Mouse (Mus musculus) neural tube, embryonic 12.5 days (tissue): ENCODE measurements at regions not wholly inside any gene's neighbourhood (a gene's known extent, or its start where the extent isn't known, plus 50 kb on each side); places are given as distances from the start of the nearest gene placed in this dataset.

Experiments used
- ATAC-seq: fragments of 200-750 bp; cut with Nextera tagmentation; 2 replicates; pipeline ENCODE4 v1.8.0; 2017; ENCODE audit warnings: low read depth, mild to moderate bottlenecking, moderate TSS enrichment, moderate library complexity; ENCODE audit not compliant: low FRiP score
- H3K27ac ChIP-seq: fragments of 300-500 bp; sonication (generic); 2 replicates; pipeline ENCODE4 v1.5.1; 2016
- H3K27me3 ChIP-seq: fragments of 300-500 bp; sonication (generic); replicated peaks from 2 replicates; pipeline ENCODE4 v1.6.1; 2016; ENCODE audit warnings: mild to moderate bottlenecking
- H3K36me3 ChIP-seq: fragments of 300-500 bp; sonication (generic); 2 replicates; pipeline ENCODE4 v1.6.1; 2016; ENCODE audit warnings: mild to moderate bottlenecking
- H3K4me1 ChIP-seq: fragments of 300-500 bp; sonication (generic); 2 replicates; pipeline ENCODE4 v1.6.1; 2016
- H3K4me2 ChIP-seq: fragments of 300-500 bp; sonication (generic); replicated peaks from 2 replicates; pipeline ENCODE4 v1.6.1; 2016; ENCODE audit warnings: mild to moderate bottlenecking
- H3K4me3 ChIP-seq: fragments of 300-500 bp; sonication (generic); 2 replicates; pipeline ENCODE4 v1.5.1; 2016
- H3K9ac ChIP-seq: fragments of 300-500 bp; sonication (generic); 2 replicates; pipeline ENCODE4 v1.6.1; 2016; ENCODE audit warnings: mild to moderate bottlenecking
- H3K9me3 ChIP-seq: fragments of 300-500 bp; sonication (generic); 2 replicates; pipeline ENCODE4 v1.6.1; 2016; ENCODE audit warnings: mild to moderate bottlenecking
- WGBS: fragments of 180-500 bp; shearing (Covaris S2); methylation state at CpG from one replicate; pipeline ENCODE4 v1.1.7; 2016; 5-methylcytosine and 5-hydroxymethylcytosine counted together

- H3K4me3 ChIP-seq = no peak overlapping the region
- H3K4me2 ChIP-seq = no peak overlapping the region
- H3K27me3 ChIP-seq = no peaks in the 10 kb centered on the region
- H3K9me3 ChIP-seq = no peaks in the 10 kb centered on the region
- H3K36me3 ChIP-seq = no peaks in the 10 kb centered on the region
- WGBS = 83% methylated on average over 5 of the region's 5 CpGs
- no peaks in the 10 kb centered on the region for H3K4me1 ChIP-seq
- H3K9ac ChIP-seq = no peak overlapping the region
- H3K27ac ChIP-seq = no peak overlapping the region
- no peak for ATAC-seq
Measured at GRCm38 (mm10) chr19:44626261-44626660, 63.6 kb downstream of the Hif1an start.

- Histone ChIP-seq H3K9me3 (no peaks in the 10 kb centered on the region), H3K4me2 (no peak overlapping the region), H3K9ac (no peak overlapping the region), H3K36me3 (no peaks in the 10 kb centered on the region), H3K4me3 (no peak overlapping the region), H3K4me1 (peaks cover 6% of the 10 kb centered on the region; the same call in 1 of the 2 replicates), H3K27ac (no peak overlapping the region), H3K27me3 (no peaks in the 10 kb centered on the region)
- WGBS = 66% methylated on average over 7 of the region's 7 CpGs
- no peak for ATAC-seq
Measured at GRCm38 (mm10) chr19:44629705-44630104, 67.1 kb downstream of the Hif1an start.

- WGBS = 65% methylated on average over 19 of the region's 19 CpGs
- no peak for ATAC-seq
- Histone ChIP-seq H3K4me2 (peak overlapping the region; percentile 14; the same call in 1 of the 2 replicates), H3K27me3 (no peaks in the 10 kb centered on the region), H3K36me3 (no peaks in the 10 kb centered on the region), H3K9me3 (no peaks in the 10 kb centered on the region), H3K4me3 (no peak overlapping the region), H3K9ac (no peak overlapping the region), H3K4me1 (peaks cover 6% of the 10 kb centered on the region; the same call in 1 of the 2 replicates), H3K27ac (no peak overlapping the region)
Measured at GRCm38 (mm10) chr19:44631356-44632007, 68.8 kb downstream of the Hif1an start.

GRCm38 (mm10) chr19:44637145-44637719 is 74.6 kb downstream of the Hif1an start:
- ATAC-seq = no peak
- Histone ChIP-seq H3K4me2 (no peak overlapping the region), H3K9me3 (no peaks in the 10 kb centered on the region), H3K27ac (no peak overlapping the region), H3K36me3 (no peaks in the 10 kb centered on the region), H3K9ac (no peak overlapping the region), H3K27me3 (peaks cover 31% of the 10 kb centered on the region), H3K4me1 (peaks cover 25% of the 10 kb centered on the region), H3K4me3 (no peak overlapping the region)
- 54% methylated on average over 9 of the region's 9 CpGs for WGBS

DNA sequence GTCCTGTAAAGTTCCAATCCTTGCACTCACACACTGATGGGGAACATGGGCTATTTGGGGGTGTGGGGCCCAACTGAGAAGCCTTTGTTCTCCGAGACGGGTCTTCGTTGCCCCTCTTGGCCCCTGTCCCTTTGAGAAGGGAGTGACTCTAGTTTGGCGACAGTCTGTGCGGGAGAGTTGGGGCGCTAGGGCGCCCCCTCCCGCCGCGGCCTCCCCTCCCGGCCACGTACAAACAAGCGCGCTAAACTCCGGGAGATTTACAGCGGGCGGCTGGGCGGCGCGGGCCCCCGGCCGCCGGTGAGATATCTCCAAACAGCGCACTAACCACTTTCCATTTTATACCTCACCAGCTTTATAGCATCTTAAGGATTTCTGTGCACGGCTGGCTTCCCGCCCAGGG is 77.4 kb downstream of the Hif1an start:
- peak overlapping the region; percentile 24 for H3K4me3 ChIP-seq
- peaks cover 19% of the 10 kb centered on the region for H3K4me1 ChIP-seq
- peak overlapping the region; percentile 66 for H3K4me2 ChIP-seq
- no peak for ATAC-seq
- peaks cover 38% of the 10 kb centered on the region for H3K27me3 ChIP-seq
- no peaks in the 10 kb centered on the region for H3K9me3 ChIP-seq
- no peak overlapping the region for H3K27ac ChIP-seq
- H3K9ac ChIP-seq = 0 out of 2 replicates have a peak overlapping the region, but pooled peaks have one; percentile 38
- no peaks in the 10 kb centered on the region for H3K36me3 ChIP-seq
- 0% methylated on average over 26 of the region's 26 CpGs for WGBS

DNA sequence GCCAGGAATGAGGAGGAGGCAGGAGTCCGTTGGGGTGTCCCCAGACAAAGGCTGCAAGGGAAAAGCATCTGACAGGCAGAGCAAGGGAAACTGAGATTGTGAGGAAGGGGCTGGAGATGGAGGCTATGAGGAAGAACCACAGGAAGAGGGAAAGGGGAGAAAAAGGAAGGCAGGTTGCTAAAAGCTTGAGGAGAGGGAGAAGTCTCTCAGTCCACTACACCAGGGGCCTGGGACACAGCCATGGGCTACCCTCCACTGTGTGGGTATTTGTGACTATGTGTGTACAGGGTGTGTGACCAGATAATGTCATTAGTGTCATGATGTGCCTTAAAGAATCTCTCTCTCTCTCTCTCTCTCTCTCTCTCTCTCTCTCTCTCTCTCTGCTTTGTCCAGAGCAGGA is 77.9 kb downstream of the Hif1an start:
- Histone ChIP-seq H3K9me3 (no peaks in the 10 kb centered on the region), H3K4me2 (peak overlapping the region; percentile 66), H3K4me1 (peaks cover 19% of the 10 kb centered on the region), H3K27me3 (peaks cover 38% of the 10 kb centered on the region), H3K36me3 (no peaks in the 10 kb centered on the region), H3K9ac (peak overlapping the region; percentile 38; the same call in 1 of the 2 replicates), H3K4me3 (peak overlapping the region; percentile 24), H3K27ac (no peak overlapping the region)
- no peak for ATAC-seq
- WGBS = 0% methylated on average over 1 of the region's 1 CpGs

DNA sequence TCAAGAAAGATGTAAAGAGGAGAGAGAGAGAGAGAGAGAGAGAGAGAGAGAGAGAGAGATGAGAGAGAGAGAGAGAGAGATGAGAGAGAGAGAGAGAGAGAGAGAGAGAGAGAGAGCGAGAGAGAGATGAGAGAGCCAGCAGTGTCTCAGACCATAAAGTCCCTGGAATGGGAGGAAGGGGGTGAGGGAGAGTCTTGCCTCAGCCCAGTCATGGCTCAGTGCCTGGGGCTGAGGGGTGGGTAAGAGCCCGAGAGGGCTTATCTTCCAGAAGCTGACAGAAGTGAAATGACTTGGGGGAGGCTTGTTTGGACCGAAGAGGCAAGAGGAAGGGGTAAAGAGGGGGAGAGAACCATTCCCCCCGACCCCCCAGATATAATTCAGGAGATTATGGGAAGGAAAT is 79.6 kb downstream of the Hif1an start:
- peaks cover 19% of the 10 kb centered on the region for H3K4me1 ChIP-seq
- H3K27ac ChIP-seq = no peak overlapping the region
- no peaks in the 10 kb centered on the region for H3K9me3 ChIP-seq
- H3K27me3 ChIP-seq = peaks cover 40% of the 10 kb centered on the region
- no peak for ATAC-seq
- 63% methylated on average over 4 of the region's 4 CpGs for WGBS
- no peaks in the 10 kb centered on the region for H3K36me3 ChIP-seq
- no peak overlapping the region for H3K4me2 ChIP-seq
- no peak overlapping the region for H3K9ac ChIP-seq
- no peak overlapping the region for H3K4me3 ChIP-seq

GRCm38 (mm10) chr19:44644376-44644775 is 81.7 kb downstream of the Hif1an start:
- ATAC-seq = no peak
- H3K9ac ChIP-seq = no peak overlapping the region

GRCm38 (mm10) chr19:44644929-44645328 is 82.3 kb downstream of the Hif1an start:
- Histone ChIP-seq H3K9me3 (no peaks in the 10 kb centered on the region), H3K36me3 (no peaks in the 10 kb centered on the region), H3K27me3 (peaks cover 46% of the 10 kb centered on the region), H3K9ac (no peak overlapping the region), H3K4me1 (peaks cover 18% of the 10 kb centered on the region), H3K4me3 (no peak overlapping the region), H3K27ac (no peak overlapping the region), H3K4me2 (no peak overlapping the region)
- ATAC-seq = no peak
- WGBS = 52% methylated on average over 4 of the region's 4 CpGs

More at GRCm38 (mm10) chr19:44644376-44644775, 81.7 kb downstream of the Hif1an start:
- H3K36me3 ChIP-seq = no peaks in the 10 kb centered on the region
- H3K4me1 ChIP-seq = peaks cover 19% of the 10 kb centered on the region
- no peaks in the 10 kb centered on the region for H3K9me3 ChIP-seq
- WGBS = 21% methylated on average over 3 of the region's 3 CpGs
- H3K27me3 ChIP-seq = peaks cover 46% of the 10 kb centered on the region
- H3K4me2 ChIP-seq = no peak overlapping the region
- H3K4me3 ChIP-seq = no peak overlapping the region
- H3K27ac ChIP-seq = no peak overlapping the region

DNA sequence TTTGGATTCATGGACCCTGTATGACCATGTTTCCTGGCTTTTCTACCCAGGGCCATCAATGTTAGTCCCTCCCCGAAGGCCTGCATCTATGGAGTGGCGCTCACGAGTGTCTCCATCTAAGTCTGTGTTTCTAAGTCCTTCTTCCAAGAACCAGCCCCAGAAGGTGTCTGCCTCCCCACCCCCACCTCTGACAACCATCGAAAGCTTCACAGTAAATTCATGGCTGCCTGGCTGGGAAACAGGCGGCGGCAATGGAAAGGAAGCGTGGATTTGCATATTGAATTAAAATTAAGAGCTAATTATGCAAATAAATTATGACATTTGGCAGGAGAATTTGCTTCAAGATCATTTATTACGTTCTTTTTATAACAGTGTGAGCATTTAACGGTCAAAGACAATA is 83.9 kb downstream of the Hif1an start:
- Histone ChIP-seq H3K9me3 (no peaks in the 10 kb centered on the region), H3K9ac (no peak overlapping the region), H3K4me1 (peaks cover 7% of the 10 kb centered on the region), H3K27me3 (peaks cover 51% of the 10 kb centered on the region), H3K4me3 (no peak overlapping the region), H3K4me2 (no peak overlapping the region), H3K36me3 (no peaks in the 10 kb centered on the region), H3K27ac (no peak overlapping the region)
- ATAC-seq = no peak
- 72% methylated on average over 9 of the region's 9 CpGs for WGBS

DNA sequence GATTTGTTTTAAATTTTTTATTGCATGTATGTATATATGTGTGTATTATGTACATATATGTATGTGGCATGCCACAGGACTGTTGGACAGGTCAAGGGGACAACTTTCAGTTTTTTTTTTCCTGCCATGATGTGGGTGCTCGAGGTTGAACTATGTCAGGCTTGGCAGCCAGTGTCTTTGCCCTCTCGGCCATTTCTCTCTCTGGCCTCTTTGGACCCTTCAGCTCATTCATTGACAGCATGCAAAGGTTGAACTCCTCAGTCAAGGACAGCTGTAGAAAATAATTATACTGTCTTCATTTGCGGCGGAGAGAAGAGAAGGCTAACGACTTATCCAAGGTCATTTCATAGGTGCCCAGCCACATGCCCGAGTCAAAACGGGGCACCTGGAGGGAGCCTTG is 86.6 kb downstream of the Hif1an start:
- no peaks in the 10 kb centered on the region for H3K36me3 ChIP-seq
- no peak overlapping the region for H3K9ac ChIP-seq
- no peak for ATAC-seq
- H3K4me3 ChIP-seq = no peak overlapping the region
- H3K27ac ChIP-seq = no peak overlapping the region
- H3K4me2 ChIP-seq = no peak overlapping the region
- 69% methylated on average over 7 of the region's 7 CpGs for WGBS
- peaks cover 4% of the 10 kb centered on the region for H3K4me1 ChIP-seq
- H3K27me3 ChIP-seq = peaks cover 49% of the 10 kb centered on the region
- H3K9me3 ChIP-seq = no peaks in the 10 kb centered on the region

GRCm38 (mm10) chr19:44650841-44651240 is 88.2 kb downstream of the Hif1an start:
- ATAC-seq = no peak
- Histone ChIP-seq H3K9me3 (no peaks in the 10 kb centered on the region), H3K27me3 (peaks cover 56% of the 10 kb centered on the region), H3K4me2 (no peak overlapping the region), H3K9ac (no peak overlapping the region), H3K27ac (no peak overlapping the region), H3K4me1 (peaks cover 9% of the 10 kb centered on the region), H3K4me3 (no peak overlapping the region), H3K36me3 (no peaks in the 10 kb centered on the region)
- 19% methylated on average over 2 of the region's 2 CpGs for WGBS

DNA sequence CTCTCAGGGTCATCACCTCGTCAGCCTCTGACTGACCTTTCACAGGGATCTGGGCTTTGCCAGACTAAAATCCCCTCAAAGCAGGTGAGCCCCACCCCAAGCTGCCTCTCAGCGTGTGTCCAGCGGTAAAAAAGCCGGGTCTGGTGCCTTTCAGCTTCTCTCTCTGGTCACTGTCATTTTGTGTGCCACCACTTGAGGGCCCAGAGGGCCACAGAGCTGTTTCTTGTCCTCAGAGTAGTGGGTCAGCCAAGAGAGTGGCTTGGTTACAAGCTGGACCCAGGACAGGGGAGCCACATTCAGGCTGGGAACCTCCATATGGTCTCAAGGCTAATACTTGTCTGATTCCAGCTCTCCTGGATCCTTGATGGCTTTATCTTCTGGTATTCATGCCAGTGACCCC is 89.0 kb downstream of the Hif1an start:
- no peak for ATAC-seq
- peaks cover 53% of the 10 kb centered on the region for H3K27me3 ChIP-seq
- H3K36me3 ChIP-seq = no peaks in the 10 kb centered on the region
- H3K27ac ChIP-seq = no peak overlapping the region
- no peak overlapping the region for H3K9ac ChIP-seq
- no peak overlapping the region for H3K4me3 ChIP-seq
- no peaks in the 10 kb centered on the region for H3K9me3 ChIP-seq
- peaks cover 14% of the 10 kb centered on the region for H3K4me1 ChIP-seq
- no peak overlapping the region for H3K4me2 ChIP-seq
- 2% methylated on average over 4 of the region's 4 CpGs for WGBS
